Mouse (Mus musculus) G1E (cell line): ENCODE measurements around the gene H2-Eb2.

Source experiments
- CTCF ChIP-seq: IDR thresholded peaks from 2 replicates; pipeline ENCODE4 v1.5.1; 2012; ENCODE audit warnings: low read depth, low read length, inconsistent platforms, mixed read lengths
- GATA1 ChIP-seq: IDR thresholded peaks from 2 replicates; pipeline ENCODE4 v1.6.1; 2012; ENCODE audit warnings: borderline replicate concordance, low read length, inconsistent platforms, mixed read lengths
- GATA2 ChIP-seq: IDR thresholded peaks from 2 replicates; pipeline ENCODE4 v1.6.1; 2012; ENCODE audit warnings: low read depth, low read length, inconsistent platforms, borderline replicate concordance
- POLR2AphosphoS5 ChIP-seq: IDR thresholded peaks from 2 replicates; pipeline ENCODE4 v1.6.1; 2012; ENCODE audit warnings: low read depth, low read length, inconsistent platforms; ENCODE audit not compliant: insufficient replicate concordance
- TAL1 ChIP-seq: conservative IDR thresholded peaks from 2 replicates; pipeline ENCODE4 v1.6.1; 2012; ENCODE audit warnings: low read depth, low read length, inconsistent platforms, mixed read lengths

DNA sequence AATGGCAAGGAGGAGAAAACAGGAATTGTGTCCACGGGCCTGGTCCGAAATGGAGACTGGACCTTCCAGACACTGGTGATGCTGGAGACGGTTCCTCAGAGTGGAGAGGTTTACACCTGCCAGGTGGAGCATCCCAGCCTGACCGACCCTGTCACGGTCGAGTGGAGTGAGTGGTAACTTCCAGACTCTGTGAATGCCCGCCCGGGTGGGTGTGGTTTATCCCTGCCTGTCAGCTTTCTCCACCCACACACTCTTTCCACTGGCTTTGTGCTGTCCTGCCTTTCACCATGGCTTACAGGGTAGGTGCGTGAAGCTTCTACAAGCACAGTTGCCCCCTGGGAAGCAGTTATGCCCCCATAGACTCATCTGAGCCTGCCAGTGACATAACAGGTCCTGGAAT, 11.2 kb upstream of the H2-Eb2 start:
- TF ChIP-seq TAL1 (no peak), CTCF (no peak), GATA1 (no peak), POLR2AphosphoS5 (no peak), GATA2 (no peak)
